8 mouse cellular contexts compared by ENCODE assay signal in genomic region chr6:125164672-125165327, GRCm38 (mm10). TPM values are rescaled to one million over a fixed set of nuclear protein-coding genes. Genes with fewer than 3 reads are reported as not detected.
DNase-seq lines count a peak whose midpoint lies in the region; ATAC-seq lines count a peak whose summit lies in the region.

No protein-coding gene starts in this region.

- intact Hi-C loops in left cerebral cortex, postnatal 4 days (cut with DNase I) = loop anchor here (5.0 kb wide), 1 partner anchor 108 kb away; no protein-coding TSS in a partner anchor

- under 1% methylated on average over 39 of the region's 39 CpGs for WGBS in forebrain, embryonic 14.5 days
- under 1% methylated on average over 39 of the region's 39 CpGs for WGBS in hindbrain, embryonic 12.5 days

- H3K9ac ChIP-seq in forebrain, embryonic 14.5 days (ENCODE audit: low read length) = peak overlapping the region; percentile 97
- H3K9ac ChIP-seq in hindbrain, embryonic 12.5 days = peak overlapping the region; percentile 98

- no peaks in the 10 kb centered on the region for H3K4me1 ChIP-seq in brown adipose tissue, adult 24 weeks (ENCODE audit: control insufficient read depth, insufficient read depth, insufficient read length, low read length)
- H3K4me1 ChIP-seq in forebrain, embryonic 14.5 days (ENCODE audit: control insufficient read depth, insufficient read depth, low read length) = peaks cover 29% of the 10 kb centered on the region
- peaks cover 40% of the 10 kb centered on the region for H3K4me1 ChIP-seq in hindbrain, embryonic 12.5 days

- no peak for ATAC-seq in cerebellum, adult (ENCODE audit: insufficient number of reproducible peaks, low FRiP score, low TSS enrichment)
- ATAC-seq in forebrain, embryonic 14.5 days = peak; percentile 42
- peak; percentile 46 for ATAC-seq in hindbrain, embryonic 12.5 days (ENCODE audit: low FRiP score)

- no peaks in the 10 kb centered on the region for H3K27me3 ChIP-seq in forebrain, embryonic 14.5 days (replicated peaks; ENCODE audit: control insufficient read depth, insufficient read depth, low read length)
- no peaks in the 10 kb centered on the region for H3K27me3 ChIP-seq in hindbrain, embryonic 12.5 days

- peak overlapping the region; percentile 96 for H3K4me2 ChIP-seq in forebrain, embryonic 14.5 days (ENCODE audit: low read length)
- peak overlapping the region; percentile 96 for H3K4me2 ChIP-seq in hindbrain, embryonic 12.5 days (replicated peaks)

- H3K36me3 ChIP-seq in forebrain, embryonic 14.5 days (ENCODE audit: control insufficient read depth, insufficient read depth, low read length) = peaks cover 63% of the 10 kb centered on the region
- H3K36me3 ChIP-seq in hindbrain, embryonic 12.5 days = peaks cover 47% of the 10 kb centered on the region

- peak overlapping the region; percentile 92 for H3K4me3 ChIP-seq in brown adipose tissue, adult 24 weeks (ENCODE audit: insufficient read depth, low read depth, low read length)
- H3K4me3 ChIP-seq in forebrain, embryonic 14.5 days (ENCODE audit: low read depth, low read length) = peak overlapping the region; percentile 99
- H3K4me3 ChIP-seq in hindbrain, embryonic 12.5 days = peak overlapping the region; percentile 92

- peak overlapping the region; percentile 91 for H3K27ac ChIP-seq in brown adipose tissue, adult 24 weeks (replicated peaks; ENCODE audit: low read depth, low read length)
- H3K27ac ChIP-seq in forebrain, embryonic 14.5 days (ENCODE audit: low read depth, low read length) = peak overlapping the region; percentile 91
- H3K27ac ChIP-seq in hindbrain, embryonic 12.5 days = peak overlapping the region; percentile 95

- peak; percentile 72 for DNase-seq in cerebellum, adult 11 months
- peak; percentile 80 for DNase-seq in forebrain, embryonic 14.5 days (ENCODE audit: low spot score)
- DNase-seq in left cerebral cortex, postnatal 4 days = peak; percentile 78
- peak; percentile 92 for DNase-seq in mesoderm, embryonic 11.5 days (ENCODE audit: low read depth, low spot score)
- peak; percentile 55 to 78 for DNase-seq in spleen, postnatal 4 days (ENCODE audit: low spot score in 2 of 2)

- H3K9me3 ChIP-seq in forebrain, embryonic 14.5 days (replicated peaks; ENCODE audit: control insufficient read depth, low read length) = no peaks in the 10 kb centered on the region
- no peaks in the 10 kb centered on the region for H3K9me3 ChIP-seq in hindbrain, embryonic 12.5 days (replicated peaks)

RNA-seq across cellular contexts. Expression of gene Gapdh, which starts 1.5 kb away (rescaled TPM):
- polyA plus RNA-seq in brown adipose tissue, adult 24 weeks (2012; ENCODE audit: insufficient read depth, insufficient read length, missing spikeins) = 1,014 and 1,139 TPM in 2 replicates
- 1,676 and 1,964 TPM in 2 replicates for polyA plus RNA-seq in forebrain, embryonic 14.5 days (2014; fragmentation: Nextera tagmentation; extraction: Ambion mirVana)
- 1,498 and 1,567 TPM in 2 replicates for polyA plus RNA-seq in hindbrain, embryonic 12.5 days (2016; fragmentation: Nextera tagmentation; extraction: Ambion mirVana)
- total RNA-seq in left cerebral cortex, postnatal 4 days (2021) = 1,000 to 10,000 TPM; 1,244 to 1,314 TPM

RNA-seq across cellular contexts. Expression of gene Iffo1, which starts 19.8 kb away (rescaled TPM):
- polyA plus RNA-seq in brown adipose tissue, adult 24 weeks (2012; ENCODE audit: insufficient read depth, insufficient read length, missing spikeins) = 2.9 and 3.2 TPM in 2 replicates
- polyA plus RNA-seq in forebrain, embryonic 14.5 days (2014; fragmentation: Nextera tagmentation; extraction: Ambion mirVana) = 10.8 and 13.4 TPM in 2 replicates
- polyA plus RNA-seq in hindbrain, embryonic 12.5 days (2016; fragmentation: Nextera tagmentation; extraction: Ambion mirVana) = 19.2 and 21.3 TPM in 2 replicates
- total RNA-seq in left cerebral cortex, postnatal 4 days (2021) = 10 to 100 TPM; 27.0 to 28.3 TPM

RNA-seq across cellular contexts. Expression of gene Ncapd2, which starts 26.7 kb away (rescaled TPM):
- polyA plus RNA-seq in brown adipose tissue, adult 24 weeks (2012; ENCODE audit: insufficient read depth, insufficient read length, missing spikeins) = 7.5 and 9.2 TPM in 2 replicates
- 64.4 and 67.6 TPM in 2 replicates for polyA plus RNA-seq in forebrain, embryonic 14.5 days (2014; fragmentation: Nextera tagmentation; extraction: Ambion mirVana)
- polyA plus RNA-seq in hindbrain, embryonic 12.5 days (2016; fragmentation: Nextera tagmentation; extraction: Ambion mirVana) = 140 and 142 TPM in 2 replicates
- 10 to 100 TPM; 44.9 to 51.4 TPM for total RNA-seq in left cerebral cortex, postnatal 4 days (2021)

RNA-seq across cellular contexts. Expression of gene Mrpl51, which starts 26.8 kb away (rescaled TPM):
- 316 and 439 TPM in 2 replicates for polyA plus RNA-seq in brown adipose tissue, adult 24 weeks (2012; ENCODE audit: insufficient read depth, insufficient read length, missing spikeins)
- 160 and 179 TPM in 2 replicates for polyA plus RNA-seq in forebrain, embryonic 14.5 days (2014; fragmentation: Nextera tagmentation; extraction: Ambion mirVana)
- polyA plus RNA-seq in hindbrain, embryonic 12.5 days (2016; fragmentation: Nextera tagmentation; extraction: Ambion mirVana) = 163 and 165 TPM in 2 replicates
- 10 to 100 TPM; 67.7 to 72.7 TPM for total RNA-seq in left cerebral cortex, postnatal 4 days (2021)

RNA-seq across cellular contexts. Expression of gene Nop2, which starts 33.1 kb away (rescaled TPM):
- 10.0 and 16.0 TPM in 2 replicates for polyA plus RNA-seq in brown adipose tissue, adult 24 weeks (2012; ENCODE audit: insufficient read depth, insufficient read length, missing spikeins)
- 46.8 and 52.7 TPM in 2 replicates for polyA plus RNA-seq in forebrain, embryonic 14.5 days (2014; fragmentation: Nextera tagmentation; extraction: Ambion mirVana)
- polyA plus RNA-seq in hindbrain, embryonic 12.5 days (2016; fragmentation: Nextera tagmentation; extraction: Ambion mirVana) = 48.1 and 54.2 TPM in 2 replicates
- 10 to 100 TPM; 43.0 to 44.5 TPM for total RNA-seq in left cerebral cortex, postnatal 4 days (2021)
